Mouse (Mus musculus): ENCODE measurements at regions not wholly inside any gene's neighbourhood (a gene's known extent, or its start where the extent isn't known, plus 50 kb on each side); places are given as distances from the start of the nearest gene placed in this dataset.

GRCm38 (mm10) chr7:111932725-111933124 is 90.6 kb upstream of the Usp47 start:
- no peaks in the 10 kb centered on the region for H3K36me3 ChIP-seq (ENCODE audit: control insufficient read depth, insufficient read depth, low read length)
- DNase-seq (ENCODE audit: low spot score), result no peak
- H3K4me2 ChIP-seq (ENCODE audit: low read depth, severe bottlenecking), result no peak overlapping the region
- no peak overlapping the region for H3K4me3 ChIP-seq (ENCODE audit: low read depth, low read length)
- H3K9me3 ChIP-seq (ENCODE audit: control insufficient read depth, low read length), result no peaks in the 10 kb centered on the region
- H3K9ac ChIP-seq (ENCODE audit: low read length), result no peak overlapping the region
- H3K27ac ChIP-seq (replicated peaks; ENCODE audit: low read depth, low read length), result no peak overlapping the region
- H3K27me3 ChIP-seq (ENCODE audit: control insufficient read depth, insufficient read depth, low read length), result no peaks in the 10 kb centered on the region
- no peaks in the 10 kb centered on the region for H3K4me1 ChIP-seq (ENCODE audit: control insufficient read depth, insufficient read depth, low read length)
- WGBS, result 77% methylated on average over 2 of the region's 2 CpGs
- ATAC-seq (ENCODE audit: insufficient number of reproducible peaks, low FRiP score, low TSS enrichment, low read depth), result no peak

GRCm38 (mm10) chr7:111919961-111920360 is 103.3 kb upstream of the Usp47 start:
- no peaks in the 10 kb centered on the region for H3K36me3 ChIP-seq (ENCODE audit: control insufficient read depth, insufficient read depth, low read length)
- no peaks in the 10 kb centered on the region for H3K4me1 ChIP-seq (ENCODE audit: control insufficient read depth, insufficient read depth, low read length)
- WGBS, result 93% methylated on average over 1 of the region's 1 CpGs
- no peak overlapping the region for H3K4me3 ChIP-seq (ENCODE audit: low read depth, low read length)
- no peaks in the 10 kb centered on the region for H3K27me3 ChIP-seq (ENCODE audit: control insufficient read depth, insufficient read depth, low read length)
- DNase-seq (ENCODE audit: low spot score) (no peak), ATAC-seq (ENCODE audit: insufficient number of reproducible peaks, low FRiP score, low TSS enrichment, low read depth) (no peak)
- no peaks in the 10 kb centered on the region for H3K9me3 ChIP-seq (ENCODE audit: control insufficient read depth, low read length)
- no peak overlapping the region for H3K9ac ChIP-seq (ENCODE audit: low read length)
- H3K4me2 ChIP-seq (ENCODE audit: low read depth, severe bottlenecking), result no peak overlapping the region
- no peak overlapping the region for H3K27ac ChIP-seq (replicated peaks; ENCODE audit: low read depth, low read length)

GRCm38 (mm10) chr7:111903741-111904231 is 119.5 kb upstream of the Usp47 start:
- Histone ChIP-seq H3K9ac (ENCODE audit: low read length) (no peak overlapping the region), H3K27me3 (ENCODE audit: control insufficient read depth, insufficient read depth, low read length) (no peaks in the 10 kb centered on the region), H3K4me1 (ENCODE audit: control insufficient read depth, insufficient read depth, low read length) (no peaks in the 10 kb centered on the region), H3K36me3 (ENCODE audit: control insufficient read depth, insufficient read depth, low read length) (no peaks in the 10 kb centered on the region), H3K4me3 (ENCODE audit: low read depth, low read length) (no peak overlapping the region), H3K4me2 (ENCODE audit: low read depth, severe bottlenecking) (no peak overlapping the region), H3K9me3 (ENCODE audit: control insufficient read depth, low read length) (no peaks in the 10 kb centered on the region), H3K27ac (replicated peaks; ENCODE audit: low read depth, low read length) (no peak overlapping the region)
- no peak for ATAC-seq (ENCODE audit: insufficient number of reproducible peaks, low FRiP score, low TSS enrichment, low read depth)
- WGBS, result 85% methylated on average over 7 of the region's 7 CpGs
- no peak for DNase-seq (ENCODE audit: low spot score)

- no peaks in the 10 kb centered on the region for H3K36me3 ChIP-seq (ENCODE audit: control insufficient read depth, insufficient read depth, low read length)
- H3K27ac ChIP-seq (replicated peaks; ENCODE audit: low read depth, low read length), result no peak overlapping the region
- no peak for ATAC-seq (ENCODE audit: insufficient number of reproducible peaks, low FRiP score, low TSS enrichment, low read depth)
- no peaks in the 10 kb centered on the region for H3K4me1 ChIP-seq (ENCODE audit: control insufficient read depth, insufficient read depth, low read length)
- no peaks in the 10 kb centered on the region for H3K9me3 ChIP-seq (ENCODE audit: control insufficient read depth, low read length)
- DNase-seq (ENCODE audit: low spot score), result no peak
- 83% methylated on average over 1 of the region's 1 CpGs for WGBS
- H3K4me3 ChIP-seq (ENCODE audit: low read depth, low read length), result no peak overlapping the region
- H3K9ac ChIP-seq (ENCODE audit: low read length), result no peak overlapping the region
- H3K4me2 ChIP-seq (ENCODE audit: low read depth, severe bottlenecking), result no peak overlapping the region
- no peaks in the 10 kb centered on the region for H3K27me3 ChIP-seq (ENCODE audit: control insufficient read depth, insufficient read depth, low read length)
Observed at GRCm38 (mm10) chr7:111897016-111897415, 117.2 kb upstream of the Galnt18 start.

GRCm38 (mm10) chr7:111896255-111896654 is 116.5 kb upstream of the Galnt18 start:
- ATAC-seq (ENCODE audit: insufficient number of reproducible peaks, low FRiP score, low TSS enrichment, low read depth), result no peak
- Histone ChIP-seq H3K27ac (replicated peaks; ENCODE audit: low read depth, low read length) (no peak overlapping the region), H3K9ac (ENCODE audit: low read length) (no peak overlapping the region), H3K36me3 (ENCODE audit: control insufficient read depth, insufficient read depth, low read length) (no peaks in the 10 kb centered on the region), H3K4me2 (ENCODE audit: low read depth, severe bottlenecking) (no peak overlapping the region), H3K9me3 (ENCODE audit: control insufficient read depth, low read length) (no peaks in the 10 kb centered on the region), H3K27me3 (ENCODE audit: control insufficient read depth, insufficient read depth, low read length) (no peaks in the 10 kb centered on the region), H3K4me1 (ENCODE audit: control insufficient read depth, insufficient read depth, low read length) (no peaks in the 10 kb centered on the region), H3K4me3 (ENCODE audit: low read depth, low read length) (no peak overlapping the region)
- DNase-seq (ENCODE audit: low spot score), result no peak
- WGBS, result 55% methylated on average over 5 of the region's 5 CpGs

- DNase-seq (ENCODE audit: low spot score) (no peak), ATAC-seq (ENCODE audit: insufficient number of reproducible peaks, low FRiP score, low TSS enrichment, low read depth) (no peak)
- 88% methylated on average over 2 of the region's 2 CpGs for WGBS
- Histone ChIP-seq H3K4me3 (ENCODE audit: low read depth, low read length) (no peak overlapping the region), H3K9ac (ENCODE audit: low read length) (no peak overlapping the region), H3K27ac (replicated peaks; ENCODE audit: low read depth, low read length) (no peak overlapping the region), H3K9me3 (ENCODE audit: control insufficient read depth, low read length) (no peaks in the 10 kb centered on the region), H3K4me2 (ENCODE audit: low read depth, severe bottlenecking) (no peak overlapping the region), H3K27me3 (ENCODE audit: control insufficient read depth, insufficient read depth, low read length) (no peaks in the 10 kb centered on the region), H3K36me3 (ENCODE audit: control insufficient read depth, insufficient read depth, low read length) (no peaks in the 10 kb centered on the region), H3K4me1 (ENCODE audit: control insufficient read depth, insufficient read depth, low read length) (no peaks in the 10 kb centered on the region)
Observed at GRCm38 (mm10) chr7:111882991-111883390, 103.2 kb upstream of the Galnt18 start.

- no peaks in the 10 kb centered on the region for H3K36me3 ChIP-seq (ENCODE audit: control insufficient read depth, insufficient read depth, low read length)
- WGBS, result 75% methylated on average over 4 of the region's 4 CpGs
- no peak overlapping the region for H3K9ac ChIP-seq (ENCODE audit: low read length)
- H3K9me3 ChIP-seq (ENCODE audit: control insufficient read depth, low read length), result no peaks in the 10 kb centered on the region
- DNase-seq (ENCODE audit: low spot score) (no peak), ATAC-seq (ENCODE audit: insufficient number of reproducible peaks, low FRiP score, low TSS enrichment, low read depth) (no peak)
- no peak overlapping the region for H3K4me3 ChIP-seq (ENCODE audit: low read depth, low read length)
- H3K27me3 ChIP-seq (ENCODE audit: control insufficient read depth, insufficient read depth, low read length), result no peaks in the 10 kb centered on the region
- no peak overlapping the region for H3K27ac ChIP-seq (replicated peaks; ENCODE audit: low read depth, low read length)
- no peak overlapping the region for H3K4me2 ChIP-seq (ENCODE audit: low read depth, severe bottlenecking)
- no peaks in the 10 kb centered on the region for H3K4me1 ChIP-seq (ENCODE audit: control insufficient read depth, insufficient read depth, low read length)
Observed at GRCm38 (mm10) chr7:111880067-111880675, 100.4 kb upstream of the Galnt18 start.

- Histone ChIP-seq H3K9ac (ENCODE audit: low read length) (no peak overlapping the region), H3K4me1 (ENCODE audit: control insufficient read depth, insufficient read depth, low read length) (no peaks in the 10 kb centered on the region), H3K36me3 (ENCODE audit: control insufficient read depth, insufficient read depth, low read length) (no peaks in the 10 kb centered on the region), H3K9me3 (ENCODE audit: control insufficient read depth, low read length) (no peaks in the 10 kb centered on the region), H3K27me3 (ENCODE audit: control insufficient read depth, insufficient read depth, low read length) (no peaks in the 10 kb centered on the region), H3K4me2 (ENCODE audit: low read depth, severe bottlenecking) (no peak overlapping the region), H3K27ac (replicated peaks; ENCODE audit: low read depth, low read length) (no peak overlapping the region), H3K4me3 (ENCODE audit: low read depth, low read length) (no peak overlapping the region)
- 87% methylated on average over 1 of the region's 1 CpGs for WGBS
- no peak for ATAC-seq (ENCODE audit: insufficient number of reproducible peaks, low FRiP score, low TSS enrichment, low read depth)
- DNase-seq (ENCODE audit: low spot score), result no peak
Observed at GRCm38 (mm10) chr7:111877591-111877990, 97.8 kb upstream of the Galnt18 start.

GRCm38 (mm10) chr7:111875949-111876348 is 96.2 kb upstream of the Galnt18 start:
- Histone ChIP-seq H3K36me3 (ENCODE audit: control insufficient read depth, insufficient read depth, low read length) (no peaks in the 10 kb centered on the region), H3K4me1 (ENCODE audit: control insufficient read depth, insufficient read depth, low read length) (no peaks in the 10 kb centered on the region), H3K27me3 (ENCODE audit: control insufficient read depth, insufficient read depth, low read length) (no peaks in the 10 kb centered on the region), H3K4me3 (ENCODE audit: low read depth, low read length) (no peak overlapping the region), H3K9me3 (ENCODE audit: control insufficient read depth, low read length) (no peaks in the 10 kb centered on the region), H3K27ac (replicated peaks; ENCODE audit: low read depth, low read length) (no peak overlapping the region), H3K9ac (ENCODE audit: low read length) (no peak overlapping the region), H3K4me2 (ENCODE audit: low read depth, severe bottlenecking) (no peak overlapping the region)
- DNase-seq (ENCODE audit: low spot score) (no peak), ATAC-seq (ENCODE audit: insufficient number of reproducible peaks, low FRiP score, low TSS enrichment, low read depth) (no peak)
- 81% methylated on average over 1 of the region's 1 CpGs for WGBS

Data from limb, embryonic 11.5 days (tissue).